Mouse (Mus musculus) heart, adult 18-20 months (tissue): ENCODE measurements at regions not wholly inside any gene's neighbourhood (a gene's known extent, or its start where the extent isn't known, plus 50 kb on each side); places are given as distances from the start of the nearest gene placed in this dataset.
"Not testable (repeated sequence)": the region's sequence is repeated elsewhere in the genome, so short reads cannot be mapped to it uniquely, and the experiment has no call there.

Source experiments
- DNase-seq, 2 experiments: peaks; one replicate each; pipeline ENCODE4 v3.0.0; 2021 to 2022; ENCODE audit warnings: mixed read lengths in 1 of 2

DNA sequence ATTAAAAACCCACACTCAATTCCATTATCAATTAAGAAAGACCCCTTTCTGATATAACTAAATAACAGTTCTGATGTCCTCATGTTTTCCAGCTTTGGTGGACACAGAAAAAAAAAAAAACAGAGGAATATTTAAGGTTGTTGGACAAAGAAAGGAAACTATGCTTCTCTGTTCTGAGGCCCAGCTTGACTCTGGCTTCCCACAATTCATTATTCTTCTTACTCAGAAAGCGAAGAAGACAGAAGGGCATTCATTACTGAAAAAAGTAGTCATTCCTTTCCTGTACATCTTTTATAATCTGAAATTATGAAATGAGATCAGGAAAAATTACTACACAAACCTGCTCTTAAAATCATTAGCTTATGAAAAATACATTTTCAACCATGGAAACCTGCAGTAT is 263.2 kb upstream of the 1700008P02Rik start:
- DNase-seq: no peak

GRCm38 (mm10) chr3:6876265-6876664 is 256.0 kb upstream of the 1700008P02Rik start:
- DNase-seq: no peak

- DNase-seq: no peak
Measured at GRCm38 (mm10) chr3:6872170-6872569, 251.9 kb upstream of the 1700008P02Rik start.

DNA sequence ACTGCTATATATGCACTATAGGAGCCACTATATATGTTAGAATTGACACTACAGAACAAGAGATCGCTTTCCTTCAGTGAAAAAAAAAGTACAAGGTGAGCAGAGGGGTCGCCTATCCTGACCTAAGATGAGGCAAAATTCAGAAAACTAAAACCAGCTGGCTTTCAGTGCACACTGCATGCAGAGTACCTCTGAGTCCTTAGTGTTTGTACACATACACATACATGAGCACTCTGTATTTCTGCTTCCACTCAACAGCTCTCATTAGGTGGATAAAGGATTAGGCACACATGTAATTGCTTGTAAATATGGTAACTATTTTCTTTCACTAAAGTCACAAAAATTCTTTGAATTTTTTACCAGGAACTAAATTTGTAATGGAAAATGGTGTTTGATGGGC is 251.5 kb upstream of the 1700008P02Rik start:
- DNase-seq: no peak

DNA sequence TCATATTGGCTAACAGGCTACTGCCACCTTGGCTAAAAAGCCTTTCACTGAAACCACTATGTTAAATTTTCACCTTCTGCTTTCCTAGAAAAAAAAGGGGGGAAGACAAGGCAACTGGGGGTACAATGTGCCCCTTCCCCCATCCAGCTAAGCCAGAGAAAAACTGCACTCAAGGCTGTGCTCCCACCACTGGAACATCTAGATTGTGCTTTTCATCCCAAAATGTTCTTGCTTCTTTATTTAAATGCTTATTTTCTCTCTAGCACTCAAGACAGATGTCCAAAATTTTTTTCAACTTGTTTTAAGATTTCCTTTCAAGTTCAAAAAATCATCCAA is 245.9 kb upstream of the 1700008P02Rik start:
- DNase-seq: no peak

- no peak for DNase-seq
Measured at GRCm38 (mm10) chr3:6865462-6866147, 245.4 kb upstream of the 1700008P02Rik start.

- no peak for DNase-seq
Measured at GRCm38 (mm10) chr3:6859866-6860180, 239.6 kb upstream of the 1700008P02Rik start.

DNA sequence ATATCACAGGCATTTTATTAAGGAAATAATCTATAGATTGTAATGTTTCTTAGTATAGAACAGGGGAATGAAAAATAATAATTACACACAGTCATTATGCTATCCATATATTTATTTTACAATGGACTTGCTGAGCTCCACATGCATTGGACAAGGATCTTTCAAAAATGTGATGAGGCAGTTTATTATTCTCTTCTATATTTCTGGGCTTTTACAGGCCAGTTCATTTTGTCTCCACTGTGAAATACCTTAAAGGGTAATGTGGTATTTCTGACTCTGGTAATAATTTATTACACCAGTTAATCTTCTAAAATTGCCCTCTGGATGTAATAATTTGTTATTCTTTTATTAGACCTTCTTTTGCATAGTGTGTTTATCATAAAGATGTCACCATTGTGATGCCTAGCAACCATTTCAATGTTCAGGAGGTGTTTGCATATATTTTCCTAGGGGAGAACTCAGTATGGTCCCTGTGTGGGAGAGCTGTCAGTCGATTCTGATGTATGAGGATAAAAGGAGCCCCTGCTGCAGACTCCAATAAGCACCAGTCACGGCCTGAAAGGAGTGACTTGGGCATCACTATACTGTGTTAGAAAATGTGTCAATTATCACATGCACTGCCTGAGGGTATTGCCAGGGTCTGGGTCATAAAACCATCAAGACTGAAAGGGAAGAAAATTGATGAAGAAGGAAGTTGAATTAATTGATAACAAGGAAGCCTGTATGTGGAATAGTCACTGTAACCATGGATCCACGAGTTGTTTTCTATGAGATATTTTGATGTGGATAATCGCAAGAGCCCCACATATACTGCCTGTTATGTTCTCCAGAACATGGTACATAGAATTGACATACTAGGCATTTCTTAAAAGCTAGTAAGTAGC is 239.0 kb upstream of the 1700008P02Rik start:
- no peak for DNase-seq

DNA sequence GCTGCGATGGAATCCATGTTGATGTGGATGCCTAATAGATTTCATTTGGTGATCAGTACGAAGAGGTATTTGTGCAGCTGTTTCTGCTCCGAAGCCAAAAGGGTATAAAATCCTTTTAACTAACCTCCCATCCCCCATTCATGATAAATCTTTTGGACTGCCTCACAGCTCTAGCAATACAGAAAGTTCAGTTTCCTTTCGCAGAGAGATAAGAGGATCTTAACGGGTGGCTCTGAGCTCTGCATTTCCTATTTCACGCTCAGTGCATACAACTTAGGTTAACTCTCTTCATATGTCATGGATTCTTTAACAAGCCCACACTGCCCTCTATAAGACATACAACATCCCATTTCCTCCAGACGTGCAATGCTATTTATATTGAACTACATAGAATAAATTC is 199.1 kb upstream of the 1700008P02Rik start:
- no peak for DNase-seq

DNA sequence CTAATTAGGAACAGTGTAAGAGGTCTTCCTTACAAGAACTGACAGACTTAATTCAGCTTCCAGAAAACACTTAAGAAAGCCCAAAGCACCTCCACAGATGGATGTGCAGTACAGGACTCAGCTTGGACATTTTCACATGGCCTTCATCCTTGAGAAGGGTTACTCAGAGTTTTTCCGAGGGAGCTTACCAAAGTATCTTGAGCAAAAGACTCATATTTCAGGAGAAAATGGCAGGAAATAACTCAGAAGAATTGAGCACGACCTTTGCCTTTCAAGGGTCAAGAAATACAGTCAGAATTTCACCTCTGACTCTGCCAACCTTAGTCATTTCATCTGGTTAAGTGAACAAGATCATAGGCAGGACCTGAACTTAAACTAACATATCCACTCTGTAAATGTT is 192.1 kb upstream of the 1700008P02Rik start:
- DNase-seq: no peak

DNA sequence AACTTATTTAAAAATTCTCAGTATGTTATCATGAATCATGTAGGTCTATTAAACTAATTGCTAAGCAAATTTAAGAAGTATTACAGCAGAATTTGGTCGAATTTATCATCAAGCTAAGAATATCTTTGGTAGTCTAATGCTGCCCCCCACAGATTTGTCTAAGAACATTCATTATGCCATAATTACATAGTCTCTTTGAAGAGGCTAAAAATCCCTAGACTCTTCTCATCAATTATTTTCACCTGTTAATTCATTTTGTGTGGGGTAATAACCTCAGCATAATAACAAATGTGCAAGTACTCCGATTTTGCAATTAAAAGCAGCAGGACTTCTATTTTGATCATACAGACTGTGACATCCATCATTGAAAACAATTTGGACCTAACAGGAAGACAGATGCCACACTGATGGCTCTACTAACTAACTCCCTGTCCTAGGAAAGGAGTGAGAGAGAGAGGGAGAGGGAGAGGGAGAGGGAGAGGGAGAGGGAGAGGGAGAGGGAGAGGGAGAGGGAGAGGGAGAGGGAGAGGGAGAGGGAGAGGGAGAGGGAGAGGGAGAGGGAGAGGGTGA is 189.2 kb upstream of the 1700008P02Rik start:
- DNase-seq: no peak

DNA sequence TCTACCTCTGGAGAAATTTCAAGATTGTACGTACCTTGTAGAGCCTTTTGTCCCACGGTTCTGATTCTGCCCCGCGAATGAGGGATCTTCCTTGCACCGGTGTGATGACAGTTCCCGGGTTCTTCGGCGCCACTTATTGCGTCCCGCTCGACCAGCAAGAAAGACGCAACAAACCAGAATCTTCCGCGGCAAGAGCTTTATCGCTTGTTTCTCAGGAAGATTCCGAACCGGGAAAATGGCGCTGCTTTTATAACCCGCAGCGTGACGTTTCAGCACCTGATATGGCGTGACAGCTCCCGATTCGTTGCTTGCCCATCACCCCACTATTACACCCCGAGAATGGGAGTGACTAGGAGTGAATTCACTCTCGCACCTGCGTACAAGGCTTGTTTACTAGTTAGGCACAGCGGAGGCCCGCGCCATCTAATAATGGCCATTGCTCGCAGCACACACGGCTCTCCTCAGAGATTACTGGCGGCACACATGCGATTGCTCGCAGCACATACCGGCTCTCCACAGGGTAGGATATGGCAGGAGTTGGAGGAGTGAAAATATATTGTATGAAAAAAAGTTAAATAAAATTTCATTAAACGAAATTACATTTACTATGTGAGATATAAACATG is 180.0 kb upstream of the 1700008P02Rik start:
- DNase-seq: not testable (repeated sequence)

- DNase-seq: no peak
Measured at GRCm38 (mm10) chr3:6768506-6768905, 148.3 kb upstream of the 1700008P02Rik start.

DNA sequence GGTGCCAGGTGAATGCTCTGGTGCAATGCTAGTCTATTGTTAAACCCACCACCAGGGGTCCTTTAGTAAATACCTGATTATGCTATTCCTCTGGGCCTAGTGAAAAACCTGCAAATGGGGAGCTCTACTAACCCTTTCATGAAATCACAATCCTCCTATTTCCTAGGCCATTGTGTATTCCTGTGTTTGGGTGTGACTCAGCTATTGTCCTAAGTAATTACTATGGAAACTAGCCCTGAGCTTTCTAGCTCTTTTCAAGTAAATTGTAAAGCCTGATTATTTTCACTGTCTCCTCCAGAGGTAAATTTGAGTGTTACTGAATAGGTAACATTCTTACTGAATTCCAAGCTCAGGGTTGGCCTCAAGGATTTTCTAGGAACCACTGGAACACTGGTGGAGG is 147.8 kb upstream of the 1700008P02Rik start:
- not testable (repeated sequence) for DNase-seq

GRCm38 (mm10) chr3:6759172-6759571 is 138.9 kb upstream of the 1700008P02Rik start:
- DNase-seq: no peak

DNA sequence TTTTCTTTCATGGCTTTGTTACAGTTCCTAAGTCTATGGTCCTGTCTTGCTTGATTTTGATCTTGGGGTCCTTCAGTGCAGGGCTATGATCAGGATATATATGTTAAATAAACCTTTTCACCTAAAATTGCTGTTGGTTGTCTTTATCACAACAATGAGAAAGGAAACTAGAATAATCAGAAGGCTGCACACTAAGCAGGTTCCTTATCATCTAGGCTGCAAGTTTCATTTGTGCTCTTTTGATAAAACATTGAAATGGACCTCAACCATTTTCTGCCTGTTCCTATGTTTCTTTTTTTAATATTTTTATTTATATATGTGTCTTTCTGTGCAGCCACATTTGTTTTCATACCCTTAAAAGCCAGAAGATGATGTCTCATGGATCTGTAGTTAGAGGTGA is 137.3 kb upstream of the 1700008P02Rik start:
- DNase-seq: no peak

GRCm38 (mm10) chr3:6750746-6751145 is 130.5 kb upstream of the 1700008P02Rik start:
- DNase-seq: not testable (repeated sequence)

GRCm38 (mm10) chr3:6731372-6732297 is 111.4 kb upstream of the 1700008P02Rik start:
- DNase-seq: no peak

- no peak for DNase-seq
Measured at GRCm38 (mm10) chr3:6730066-6730465, 109.8 kb upstream of the 1700008P02Rik start.

DNA sequence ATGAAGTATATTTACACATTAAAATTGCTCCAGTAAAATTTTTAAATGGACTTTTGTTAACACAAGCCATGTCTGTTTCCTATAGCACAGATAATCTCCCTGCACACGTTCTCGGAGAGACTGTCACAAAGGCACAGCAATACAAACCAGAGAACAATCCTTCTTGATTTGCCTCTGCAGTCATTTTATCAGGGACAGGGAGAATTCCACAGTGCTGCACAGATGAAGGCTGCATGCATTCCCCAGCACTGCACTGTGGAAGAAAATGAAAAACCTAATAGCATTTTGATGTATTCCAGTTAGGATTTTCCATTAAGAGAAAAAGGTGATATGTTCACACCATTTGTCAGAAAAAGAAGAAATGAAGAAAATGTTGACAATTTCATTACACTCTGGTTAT is 63.4 kb upstream of the 1700008P02Rik start:
- no peak for DNase-seq

DNA sequence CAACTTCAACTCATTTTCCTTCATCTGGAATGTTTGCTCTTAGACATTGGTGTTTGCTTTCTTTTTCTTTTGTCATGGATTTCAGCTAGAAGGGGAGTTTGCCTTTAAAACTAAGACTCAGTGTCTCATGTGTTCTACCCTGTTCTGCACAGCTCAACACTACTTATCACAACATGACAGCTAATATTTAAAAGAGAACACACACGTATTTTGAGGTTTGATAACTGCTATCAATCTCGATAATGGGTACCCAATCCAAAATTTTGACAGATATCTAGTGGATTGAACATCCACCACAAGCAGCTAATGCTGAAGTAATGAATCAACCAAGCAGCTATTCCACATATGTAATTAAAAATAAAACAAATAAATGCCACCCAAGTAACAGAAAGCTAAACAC is 61.2 kb upstream of the 1700008P02Rik start:
- no peak for DNase-seq

DNA sequence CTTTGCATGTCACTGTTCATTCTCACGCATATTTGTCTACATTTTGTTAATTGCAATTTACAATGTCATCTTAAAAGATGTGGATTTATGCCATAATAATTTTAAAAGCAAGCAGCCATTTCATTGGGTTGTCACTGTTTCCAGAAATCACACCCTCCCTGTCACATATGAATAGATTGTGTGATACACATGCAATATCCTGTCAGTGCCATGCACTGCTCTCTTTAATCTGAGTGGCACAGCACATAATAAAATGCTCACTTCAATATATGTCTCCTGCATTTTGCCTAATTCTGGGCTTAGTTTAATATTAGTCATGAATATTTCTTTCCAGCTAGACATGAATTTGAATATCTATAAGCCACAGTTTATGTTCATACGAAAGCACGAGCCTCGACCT is 56.1 kb upstream of the 1700008P02Rik start:
- no peak for DNase-seq
